Mouse (Mus musculus): ENCODE data around the gene Calr3.

DNA sequence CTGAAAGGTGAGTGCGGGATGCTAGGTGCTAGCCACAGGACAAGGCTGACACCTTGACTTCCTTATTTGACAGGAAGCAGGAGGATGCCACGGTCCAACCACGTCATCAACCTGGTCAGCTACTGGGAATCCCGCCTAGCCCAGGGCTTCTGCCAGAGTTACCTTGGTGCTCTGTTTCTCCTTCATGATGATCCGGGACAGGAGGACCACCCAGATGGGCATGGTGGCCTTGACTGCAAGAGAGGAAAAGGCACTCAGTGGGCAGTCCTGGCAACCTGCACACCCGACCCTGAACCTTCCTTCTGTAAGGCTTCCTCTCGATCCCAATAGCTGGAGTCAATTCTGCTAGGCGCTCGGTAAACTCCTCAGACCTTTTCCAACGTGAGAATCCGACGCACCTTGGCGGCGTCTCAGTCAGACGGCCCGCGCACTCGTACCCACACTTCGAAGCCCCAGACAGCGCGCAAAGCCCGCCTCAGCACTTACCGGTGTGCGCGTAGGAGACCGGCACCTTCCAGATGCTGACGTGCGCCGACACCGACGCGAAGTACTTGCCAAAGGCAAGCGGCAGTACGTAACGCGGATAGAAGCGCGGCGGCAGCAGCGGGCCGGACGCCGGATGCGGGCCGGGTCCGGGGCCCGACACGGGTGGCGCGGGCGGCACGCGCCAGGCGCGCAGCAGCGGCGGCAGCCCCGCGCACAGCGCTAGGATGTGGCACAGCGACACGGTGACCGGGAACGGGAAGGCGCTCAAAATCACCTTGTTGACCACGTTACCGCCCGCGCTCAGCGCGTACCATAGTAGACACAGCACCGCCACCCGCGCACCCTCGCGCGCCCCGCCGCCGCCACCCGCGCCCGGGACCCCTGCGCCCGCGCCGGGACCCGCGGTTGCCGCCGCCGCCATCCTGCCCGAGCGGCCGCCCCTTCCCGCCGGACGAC lies 48.3 kb upstream of the Calr3 start, which contains the start of gene Slc35e1:
- TF ChIP-seq CTCF (IDR thresholded peaks at IDR 0.05; ENCODE audit: borderline replicate concordance, control insufficient read depth, extremely low read depth, insufficient read depth, low read length, poor library complexity), result no peak; the same call in 1 of the 2 replicates
- TF ChIP-seq POLR2A (IDR thresholded peaks at IDR 0.05; ENCODE audit: control insufficient read depth, extremely low read depth, insufficient read depth, low read length, poor library complexity), result no peak

Measured in thymus, adult 2 months (tissue).